Mouse (Mus musculus): ENCODE measurements around the gene Hoxa6.

Hoxa6 gene

DNA sequence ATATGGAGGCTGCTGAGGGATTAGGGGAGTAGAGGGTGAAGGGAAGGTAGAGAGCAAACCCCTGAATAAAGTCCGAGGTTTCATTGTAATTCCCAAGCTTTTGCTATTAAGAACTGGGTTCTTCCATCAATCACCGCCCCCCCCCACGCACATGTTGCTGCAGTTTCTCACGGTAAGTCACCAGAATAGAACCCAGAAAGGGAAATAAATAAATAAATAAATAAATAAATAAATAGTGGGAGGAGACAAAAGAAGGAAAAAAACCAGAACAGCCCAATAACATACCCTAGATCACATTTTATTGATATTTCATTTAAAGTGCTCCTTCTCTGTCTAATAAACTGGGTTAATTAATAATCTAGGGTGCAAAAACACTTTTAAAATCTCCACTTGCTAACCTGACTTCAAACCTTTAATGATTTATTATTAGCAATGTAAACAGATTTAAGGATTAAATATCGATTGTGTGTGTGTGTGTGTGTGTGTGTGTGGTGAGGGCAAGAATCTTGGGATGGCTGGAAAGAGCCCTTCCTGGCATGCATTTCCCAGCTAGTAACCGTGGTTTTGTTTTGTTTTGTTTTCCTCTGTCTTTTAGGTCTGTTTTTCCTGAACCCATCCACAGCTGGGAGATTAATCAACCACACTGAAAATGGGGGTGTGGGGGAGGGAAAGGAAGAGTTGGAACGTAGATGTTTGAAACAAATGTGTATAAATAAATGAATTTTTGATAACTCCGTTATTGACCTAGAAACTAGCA lies 47.0 kb downstream of the Hoxa6 start:
- no peak for DNase-seq

DNA sequence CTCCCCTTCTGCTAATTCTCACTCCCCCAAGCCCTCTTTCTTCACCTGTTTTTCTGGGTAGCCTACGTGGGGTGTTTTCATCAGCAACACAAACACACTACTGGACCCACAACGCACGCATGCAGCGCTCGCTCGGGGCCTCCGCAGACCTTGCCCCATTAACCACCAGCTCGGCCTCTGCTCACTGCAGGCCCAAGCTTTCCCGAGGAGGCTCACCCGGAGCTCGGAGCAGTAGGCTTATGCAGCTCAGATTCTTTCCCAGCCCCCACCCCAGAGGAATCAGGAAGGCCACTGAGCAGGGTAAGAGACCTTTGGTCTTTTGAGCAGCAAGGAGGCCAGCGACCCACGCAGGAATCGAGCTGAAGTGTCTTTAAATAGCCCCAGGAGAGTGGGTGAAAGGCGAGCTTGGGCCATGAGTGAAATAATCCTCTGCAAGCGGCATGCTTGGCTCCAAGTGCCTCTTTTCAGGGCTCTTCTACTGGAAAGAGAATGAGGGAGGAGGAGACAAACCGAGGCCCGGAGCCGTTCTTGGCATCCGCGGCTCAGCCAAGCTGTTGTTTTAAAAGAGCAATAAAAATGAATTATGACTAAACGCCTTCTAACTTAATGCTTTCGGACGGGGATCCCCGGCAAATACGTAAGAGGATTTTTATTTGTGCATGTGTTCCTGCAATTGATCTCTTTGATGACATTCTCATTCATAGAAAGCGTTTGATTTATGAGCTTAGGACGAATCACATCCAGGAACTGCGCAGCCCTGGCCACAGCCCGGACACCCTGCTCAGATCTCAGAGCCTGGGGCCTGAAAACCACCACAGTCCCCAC lies 47.8 kb downstream of the Hoxa6 start:
- no peak for DNase-seq

DNA sequence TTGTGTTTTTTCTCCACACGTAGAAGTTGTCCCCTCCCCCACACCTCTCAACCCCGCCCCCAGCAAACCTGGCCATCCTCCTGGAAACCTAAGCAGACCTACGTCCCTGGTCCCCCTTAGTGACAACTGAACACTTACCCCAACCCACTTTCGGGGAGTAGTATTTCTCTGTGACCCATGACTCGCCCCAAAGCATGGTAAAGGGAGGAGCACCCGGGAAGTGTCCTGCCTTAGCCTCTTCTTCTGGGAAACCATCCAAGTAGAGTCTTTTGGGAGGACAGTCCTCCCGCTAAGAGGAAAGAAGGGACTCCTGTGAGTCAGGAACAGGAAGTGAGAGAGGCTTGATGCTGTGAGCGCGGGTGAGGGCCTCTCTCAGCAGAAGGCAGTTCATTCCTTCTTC lies 48.5 kb downstream of the Hoxa6 start:
- DNase-seq: no peak

DNA sequence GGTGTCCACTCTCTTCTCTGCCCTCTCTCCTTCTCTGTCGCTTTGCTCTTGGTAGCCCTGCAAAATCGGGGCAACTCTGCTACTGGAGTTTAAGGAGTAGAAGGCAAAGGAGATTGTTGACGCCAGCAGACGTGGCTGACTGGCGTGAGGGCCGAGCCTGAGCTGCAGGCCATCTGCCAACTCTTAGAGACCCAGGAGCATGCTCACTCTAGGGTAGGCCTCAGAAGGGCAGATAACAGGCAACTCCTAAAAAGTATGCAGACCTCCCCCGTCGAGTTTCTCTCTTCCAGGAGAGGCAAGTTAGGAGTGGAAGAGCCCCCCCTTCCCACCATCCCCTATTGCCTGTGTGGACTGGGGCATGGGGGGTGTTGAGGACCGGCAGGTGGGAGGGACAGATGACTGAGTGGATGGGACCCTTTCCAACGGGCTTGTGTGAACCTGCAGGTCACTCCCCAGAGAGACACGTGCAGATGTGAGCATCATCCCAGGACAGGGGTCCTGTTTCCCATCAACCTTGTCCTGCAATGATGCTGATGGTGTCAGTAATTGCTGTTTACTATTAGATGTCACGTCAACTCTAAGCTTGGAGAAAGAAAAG lies 49.3 kb downstream of the Hoxa6 start:
- no peak for DNase-seq

DNA sequence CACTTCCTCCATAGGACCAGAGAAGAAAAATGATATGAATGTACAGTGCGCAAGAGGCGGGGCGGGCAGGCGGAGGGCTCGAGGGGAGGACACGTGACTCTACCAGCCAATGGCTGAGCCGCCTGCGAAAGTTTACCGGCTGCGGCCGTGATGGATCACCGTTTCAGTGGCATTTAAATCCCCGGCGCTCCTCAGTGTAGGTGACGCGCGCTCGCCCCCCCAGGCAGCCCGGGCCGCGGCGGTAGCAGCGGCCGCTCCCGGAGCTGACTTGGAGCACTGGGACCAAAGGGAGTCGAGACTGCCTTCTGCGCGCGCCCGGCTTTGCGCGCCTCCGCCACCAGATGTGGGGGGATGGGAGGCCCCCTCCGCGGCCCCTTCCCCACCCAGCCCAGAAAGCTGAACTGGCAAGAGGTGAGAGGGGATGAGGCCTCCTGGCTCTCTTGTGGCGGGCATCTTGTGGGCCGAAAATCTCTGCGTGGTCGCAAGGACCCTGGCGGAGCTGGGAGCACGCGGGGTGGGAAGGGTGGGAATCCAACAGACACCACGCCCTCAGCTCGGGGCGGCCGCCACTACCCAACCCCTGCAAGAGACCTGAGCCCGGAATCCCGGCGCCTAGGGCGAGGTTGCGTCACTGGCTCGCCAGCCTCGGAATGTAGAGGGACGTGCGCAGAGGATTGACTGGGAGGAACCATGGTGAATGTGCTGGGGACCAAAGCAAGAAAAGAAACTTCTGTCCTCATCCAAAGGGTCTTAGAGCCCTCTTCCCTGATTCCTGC lies 50.1 kb downstream of the Hoxa6 start, which contains the start of gene Hoxa1:
Hoxa1 (minus strand) TSS at position 42 of the 776 bp plus-strand sequence.
- no peak for DNase-seq

DNA sequence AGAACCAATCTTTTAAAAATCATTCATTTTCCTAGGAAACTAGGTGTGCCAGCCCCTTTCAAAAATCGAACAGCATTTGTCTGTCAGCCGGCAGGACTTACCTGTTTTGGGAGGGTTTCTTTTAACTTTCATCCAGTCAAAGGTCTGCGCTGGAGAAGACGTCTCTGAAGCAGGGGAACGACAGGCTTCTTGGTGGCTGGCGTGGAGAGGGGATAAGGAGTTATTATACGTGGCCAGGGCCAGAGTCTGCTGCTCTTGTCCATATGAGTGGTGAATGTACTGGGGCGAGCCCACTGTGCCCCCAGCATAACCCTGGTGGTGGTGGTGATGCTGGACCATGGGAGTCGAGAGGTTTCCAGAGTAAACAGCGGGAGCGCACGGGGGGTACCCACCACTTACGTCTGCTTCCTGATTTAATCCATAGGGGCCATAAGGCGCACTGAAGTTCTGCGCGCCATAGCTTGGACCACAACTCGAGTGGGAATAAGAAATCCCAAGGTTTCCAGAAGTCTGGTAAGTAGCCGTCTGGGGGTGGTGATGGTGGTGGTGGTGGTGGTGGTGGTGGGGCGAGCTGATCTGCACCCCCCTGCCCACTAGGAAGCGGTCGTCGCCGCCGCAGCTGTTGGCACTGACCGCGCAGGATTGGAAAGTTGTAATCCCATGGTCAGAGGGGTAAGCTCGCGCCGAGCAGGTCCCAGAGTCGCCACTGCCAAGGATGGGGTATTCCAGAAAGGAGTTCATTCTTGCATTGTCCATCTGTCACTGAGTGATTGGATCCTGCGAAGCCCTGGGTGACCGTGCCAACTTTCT lies 50.9 kb downstream of the Hoxa6 start:
- DNase-seq: no peak

DNA sequence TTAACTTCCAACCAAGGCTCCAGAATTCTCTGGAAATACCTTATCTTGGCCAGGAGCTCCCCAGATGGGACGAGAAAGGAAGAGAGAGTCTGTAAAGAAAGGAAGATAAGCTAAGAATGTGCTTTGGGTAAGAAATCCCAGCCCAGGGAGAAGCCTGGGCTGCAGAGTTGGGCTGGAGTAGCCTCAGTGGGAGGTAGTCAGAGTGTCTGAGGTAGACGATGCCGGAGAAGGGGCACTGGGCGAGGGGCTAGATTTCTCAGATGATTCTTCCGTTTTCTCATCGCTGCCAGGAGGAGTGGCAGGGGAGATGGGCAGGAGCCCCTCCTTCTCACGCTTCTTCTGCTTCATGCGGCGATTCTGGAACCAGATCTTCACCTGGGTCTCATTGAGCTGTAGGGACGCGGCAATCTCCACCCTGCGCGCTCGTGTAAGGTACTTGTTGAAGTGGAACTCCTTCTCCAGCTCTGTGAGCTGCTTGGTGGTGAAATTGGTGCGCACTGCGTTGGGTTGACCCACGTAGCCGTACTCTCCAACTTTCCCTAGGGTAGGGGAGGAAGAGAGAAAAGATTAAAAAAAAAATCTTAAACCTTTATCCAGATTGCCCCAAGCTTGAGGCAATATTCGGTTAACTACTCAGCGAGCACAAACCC lies 51.8 kb downstream of the Hoxa6 start:
- no peak for DNase-seq

All from cerebellum, postnatal 36 days (tissue).